Mouse (Mus musculus): Measurements from ENCODE around the gene Plvap.

- TF ChIP-seq CTCF (IDR thresholded peaks at IDR 0.05; ENCODE audit: borderline replicate concordance, extremely low read depth, insufficient read depth, insufficient read length) (no peak), POLR2A (IDR thresholded peaks at IDR 0.05; ENCODE audit: borderline replicate concordance, extremely low read depth, insufficient read depth, insufficient read length, poor library complexity, severe bottlenecking) (no peak)
Observed at GRCm38 (mm10) chr8:71504349-71504748, 7.2 kb downstream of the Plvap start.
